ENCODE assay signal across 8 mouse cellular contexts in genomic region chr6:83038496-83039012, GRCm38 (mm10). TPM values are rescaled to one million over a fixed set of nuclear protein-coding genes. Genes with fewer than 3 reads are reported as not detected.
DNase-seq lines count a peak whose midpoint lies in the region; ATAC-seq lines count a peak whose summit lies in the region.

No protein-coding gene starts in this region.

- H3K9ac ChIP-seq in embryonic facial prominence, embryonic 11.5 days (replicated peaks; ENCODE audit: low read length) = no peak overlapping the region; the same call in 1 of the 2 replicates

- no peaks in the 10 kb centered on the region for H3K9me3 ChIP-seq in embryonic facial prominence, embryonic 11.5 days (replicated peaks; ENCODE audit: control insufficient read depth, low read length)

- no peaks in the 10 kb centered on the region for H3K27me3 ChIP-seq in embryonic facial prominence, embryonic 11.5 days (ENCODE audit: control insufficient read depth, insufficient read depth, low read length)

- H3K27ac ChIP-seq in embryonic facial prominence, embryonic 11.5 days (replicated peaks; ENCODE audit: low read depth, low read length) = no peak overlapping the region

- no peaks in the 10 kb centered on the region for H3K4me1 ChIP-seq in embryonic facial prominence, embryonic 11.5 days (ENCODE audit: control insufficient read depth, insufficient read depth, low read length)

- H3K36me3 ChIP-seq in embryonic facial prominence, embryonic 11.5 days (replicated peaks; ENCODE audit: control insufficient read depth, insufficient read depth, low read depth, low read length) = no peaks in the 10 kb centered on the region

- peak overlapping the region; percentile 48 for H3K4me2 ChIP-seq in embryonic facial prominence, embryonic 11.5 days (ENCODE audit: low read depth, low read length)

- intact Hi-C loops in left cerebral cortex, postnatal 36 days (cut with DNase I) = no loop called here

- DNase-seq in adrenal gland, postnatal 25 days = peak; percentile 95
- DNase-seq in embryonic facial prominence, embryonic 11.5 days (ENCODE audit: low spot score) = peak; percentile 85
- peak; percentile 93 to 98 for DNase-seq in heart, adult 18-20 months
- DNase-seq in kidney, adult 11 months = peak; percentile 92
- peak; percentile 80 to 84 for DNase-seq in left cerebral cortex, postnatal 36 days (ENCODE audit: low spot score in 2 of 2)
- DNase-seq in mesoderm, embryonic 11.5 days (ENCODE audit: low read depth, low spot score) = peak; percentile 87
- peak; percentile 81 for DNase-seq in right cerebral cortex, postnatal 25 days
- DNase-seq in urinary bladder, postnatal 36 days (ENCODE audit: low spot score in 2 of 2) = peak; percentile 80 to 92

- no peak for ATAC-seq in embryonic facial prominence, embryonic 11.5 days (replicated peaks; ENCODE audit: insufficient number of reproducible peaks, low FRiP score, low TSS enrichment, low read depth)

- no peak overlapping the region for H3K4me3 ChIP-seq in embryonic facial prominence, embryonic 11.5 days (ENCODE audit: low read depth, low read length)

- WGBS in embryonic facial prominence, embryonic 11.5 days = 9% methylated on average over 24 of the region's 24 CpGs

RNA-seq across cellular contexts. Expression of gene Loxl3, which starts 4.6 kb away (rescaled TPM):
- 2.3 and 2.5 TPM in 2 replicates for total RNA-seq in adrenal gland, postnatal 25 days (2021)
- 8.9 and 10.1 TPM in 2 replicates for polyA plus RNA-seq in embryonic facial prominence, embryonic 11.5 days (2014; fragmentation: Nextera tagmentation; extraction: Ambion mirVana)
- total RNA-seq in heart, adult 18-20 months (2021) = 1 to 10 TPM; 1.7 to 2.3 TPM
- 1 to 10 TPM; 2.7 to 4.9 TPM for total RNA-seq in left cerebral cortex, postnatal 36 days (2021)

RNA-seq across cellular contexts. Expression of gene Dok1, which starts 5.3 kb away (rescaled TPM):
- 10.1 and 15.9 TPM in 2 replicates for total RNA-seq in adrenal gland, postnatal 25 days (2021)
- 5.4 and 8.2 TPM in 2 replicates for polyA plus RNA-seq in embryonic facial prominence, embryonic 11.5 days (2014; fragmentation: Nextera tagmentation; extraction: Ambion mirVana)
- total RNA-seq in heart, adult 18-20 months (2021) = 1 to 10 TPM; 2.7 to 4.7 TPM
- 1 to 10 TPM; 1.9 to 2.3 TPM for total RNA-seq in left cerebral cortex, postnatal 36 days (2021)

RNA-seq across cellular contexts. Expression of gene Aup1, which starts 15.8 kb away (rescaled TPM):
- 214 TPM in 2 replicates for total RNA-seq in adrenal gland, postnatal 25 days (2021)
- polyA plus RNA-seq in embryonic facial prominence, embryonic 11.5 days (2014; fragmentation: Nextera tagmentation; extraction: Ambion mirVana) = 105 and 108 TPM in 2 replicates
- total RNA-seq in heart, adult 18-20 months (2021) = 10 to 100 TPM; 76.3 to 77.2 TPM
- total RNA-seq in left cerebral cortex, postnatal 36 days (2021) = 100 to 1,000 TPM; 112 to 131 TPM

RNA-seq across cellular contexts. Expression of gene Htra2, which starts 16.5 kb away (rescaled TPM):
- 59.1 and 70.1 TPM in 2 replicates for total RNA-seq in adrenal gland, postnatal 25 days (2021)
- polyA plus RNA-seq in embryonic facial prominence, embryonic 11.5 days (2014; fragmentation: Nextera tagmentation; extraction: Ambion mirVana) = 33.3 and 34.9 TPM in 2 replicates
- total RNA-seq in heart, adult 18-20 months (2021) = 10 to 100 TPM; 31.2 to 32.7 TPM
- 10 to 100 TPM; 41.6 to 48.5 TPM for total RNA-seq in left cerebral cortex, postnatal 36 days (2021)

RNA-seq across cellular contexts. Expression of gene Dqx1, which starts 19.1 kb away (rescaled TPM):
- 4.0 and 4.4 TPM in 2 replicates for total RNA-seq in adrenal gland, postnatal 25 days (2021)
- polyA plus RNA-seq in embryonic facial prominence, embryonic 11.5 days (2014; fragmentation: Nextera tagmentation; extraction: Ambion mirVana) = 0.45 and 0.66 TPM in 2 replicates
- under 1 TPM; 0.20 to 0.87 TPM for total RNA-seq in heart, adult 18-20 months (2021)
- total RNA-seq in left cerebral cortex, postnatal 36 days (2021) = under 1 TPM; 0.37 to 0.97 TPM
